Mouse (Mus musculus): Measurements from ENCODE around the gene H2afy2.

Gene H2afy2

GRCm38 (mm10) chr10:61783621-61784251 is at the start of gene H2afy2:
TSS of gene H2afy2 (minus strand) at chr10:61784147.
- peak; percentile 68 for DNase-seq

- DNase-seq = no peak
Measured at GRCm38 (mm10) chr10:61832713-61833112, 48.8 kb upstream of the H2afy2 start.

GRCm38 (mm10) chr10:61831741-61832140 is 47.8 kb upstream of the H2afy2 start:
- DNase-seq = no peak

GRCm38 (mm10) chr10:61831251-61831650 is 47.3 kb upstream of the H2afy2 start:
- DNase-seq = no peak

- DNase-seq = no peak
Measured at GRCm38 (mm10) chr10:61830817-61831216, 46.9 kb upstream of the H2afy2 start.

GRCm38 (mm10) chr10:61829046-61829445 is 45.1 kb upstream of the H2afy2 start:
- no peak for DNase-seq

GRCm38 (mm10) chr10:61827950-61828936 is 44.3 kb upstream of the H2afy2 start:
- DNase-seq = no peak

GRCm38 (mm10) chr10:61826753-61827435 is 42.9 kb upstream of the H2afy2 start:
- peak; percentile 84 for DNase-seq

GRCm38 (mm10) chr10:61825979-61826752 is 42.2 kb upstream of the H2afy2 start:
- DNase-seq = no peak

GRCm38 (mm10) chr10:61825536-61825935 is 41.6 kb upstream of the H2afy2 start:
- DNase-seq = no peak

- DNase-seq = no peak
Measured at GRCm38 (mm10) chr10:61823731-61824115, 39.8 kb upstream of the H2afy2 start.

- no peak for DNase-seq
Measured at GRCm38 (mm10) chr10:61822968-61823730, 39.2 kb upstream of the H2afy2 start.

- no peak for DNase-seq
Measured at GRCm38 (mm10) chr10:61820050-61820449, 36.1 kb upstream of the H2afy2 start.

GRCm38 (mm10) chr10:61811987-61812386 is 28.0 kb upstream of the H2afy2 start:
- DNase-seq = no peak

- DNase-seq = no peak
Measured at GRCm38 (mm10) chr10:61798133-61798576, 14.2 kb upstream of the H2afy2 start.

- DNase-seq = no peak
Measured at GRCm38 (mm10) chr10:61795458-61795857, 11.5 kb upstream of the H2afy2 start.

GRCm38 (mm10) chr10:61794971-61795370 is 11.0 kb upstream of the H2afy2 start:
- no peak for DNase-seq

GRCm38 (mm10) chr10:61793015-61793414 is 9.1 kb upstream of the H2afy2 start:
- no peak for DNase-seq

GRCm38 (mm10) chr10:61788499-61788898 is 4.6 kb upstream of the H2afy2 start:
- DNase-seq = no peak

- no peak for DNase-seq
Measured at GRCm38 (mm10) chr10:61787541-61788313, 3.8 kb upstream of the H2afy2 start.

GRCm38 (mm10) chr10:61784414-61784813 is 467 bp upstream of the H2afy2 start:
- no peak for DNase-seq
